Mouse (Mus musculus): ENCODE measurements around the gene Rpl6. TPM values are rescaled to one million over a fixed set of nuclear protein-coding genes. Genes with fewer than 3 reads are reported as not detected.
"Not testable (repeated sequence)": the region's sequence is repeated elsewhere in the genome, so short reads cannot be mapped to it uniquely, and the experiment has no call there.

Rpl6 gene
- polyA plus RNA-seq, 1 experiment from 2014 or later = 656 TPM

GRCm38 (mm10) chr5:121219980-121220731 is 15.9 kb downstream of the Rpl6 start, which contains the start of gene Hectd4:
Gene Hectd4 (plus strand): TSS chr5:121220219.
- Histone ChIP-seq H3K9me3 (replicated peaks) (no peaks in the 10 kb centered on the region), H3K27ac (replicated peaks) (peak within 1 kb of the TSS; percentile 94), H3K36me3 (no peaks in the 10 kb centered on the region), H3K27me3 (ENCODE audit: low read depth, poor library complexity, severe bottlenecking) (no peaks in the 10 kb centered on the region), H3K4me3 (peak within 1 kb of the TSS; percentile 96), H3K4me1 (peaks cover 22% of the 10 kb centered on the region)
- WGBS = 2% methylated on average over 87 of the region's 90 CpGs
- DNase-seq (ENCODE audit: low spot score) = peak; percentile 98

- H3K27me3 ChIP-seq (ENCODE audit: low read depth, poor library complexity, severe bottlenecking) = no peaks in the 10 kb centered on the region
- peak overlapping the region; percentile 96 for H3K4me3 ChIP-seq
- no peaks in the 10 kb centered on the region for H3K36me3 ChIP-seq
- peak overlapping the region; percentile 94 for H3K27ac ChIP-seq (replicated peaks)
- peaks cover 22% of the 10 kb centered on the region for H3K4me1 ChIP-seq
- DNase-seq (ENCODE audit: low spot score) = peak; percentile 56
- H3K9me3 ChIP-seq (replicated peaks) = no peaks in the 10 kb centered on the region
- WGBS = under 1% methylated on average over 37 of the region's 38 CpGs
Measured at GRCm38 (mm10) chr5:121220732-121221301, 16.5 kb downstream of the Rpl6 start.

- Histone ChIP-seq H3K27me3 (ENCODE audit: low read depth, poor library complexity, severe bottlenecking) (no peaks in the 10 kb centered on the region), H3K4me3 (peak overlapping the region; percentile 96), H3K4me1 (peaks cover 22% of the 10 kb centered on the region), H3K9me3 (replicated peaks) (no peaks in the 10 kb centered on the region), H3K36me3 (no peaks in the 10 kb centered on the region), H3K27ac (replicated peaks) (peak overlapping the region; percentile 94)
- WGBS = 21% methylated on average over 23 of the region's 23 CpGs
- peak; percentile 14 for DNase-seq (ENCODE audit: low spot score)
Measured at GRCm38 (mm10) chr5:121221328-121221850, 17.1 kb downstream of the Rpl6 start.

GRCm38 (mm10) chr5:121224020-121224419 is 19.7 kb downstream of the Rpl6 start:
- not testable (repeated sequence) for DNase-seq (ENCODE audit: low spot score); H3K4me3 ChIP-seq; H3K27me3 ChIP-seq (ENCODE audit: low read depth, poor library complexity, severe bottlenecking); H3K27ac ChIP-seq (replicated peaks); H3K9me3 ChIP-seq (replicated peaks); H3K36me3 ChIP-seq
- WGBS = 92% methylated on average over 4 of the region's 4 CpGs
- peaks cover 22% of the 10 kb centered on the region for H3K4me1 ChIP-seq

GRCm38 (mm10) chr5:121224856-121225255 is 20.6 kb downstream of the Rpl6 start:
- WGBS = 92% methylated on average over 3 of the region's 3 CpGs
- H3K27me3 ChIP-seq (ENCODE audit: low read depth, poor library complexity, severe bottlenecking) = no peaks in the 10 kb centered on the region
- no peaks in the 10 kb centered on the region for H3K9me3 ChIP-seq (replicated peaks)
- no peak overlapping the region for H3K4me3 ChIP-seq
- no peak for DNase-seq (ENCODE audit: low spot score)
- peaks cover 19% of the 10 kb centered on the region for H3K4me1 ChIP-seq
- H3K27ac ChIP-seq (replicated peaks) = no peak overlapping the region
- 0 out of 2 replicates have a peak, but pooled peaks cover 2% of the 10 kb centered on the region for H3K36me3 ChIP-seq

- no peak for DNase-seq (ENCODE audit: low spot score)
- H3K36me3 ChIP-seq = 0 out of 2 replicates have a peak, but pooled peaks cover 3% of the 10 kb centered on the region
- no peak overlapping the region for H3K27ac ChIP-seq (replicated peaks)
- no peaks in the 10 kb centered on the region for H3K9me3 ChIP-seq (replicated peaks)
- H3K27me3 ChIP-seq (ENCODE audit: low read depth, poor library complexity, severe bottlenecking) = no peaks in the 10 kb centered on the region
- WGBS = 87% methylated on average over 2 of the region's 2 CpGs
- peaks cover 14% of the 10 kb centered on the region for H3K4me1 ChIP-seq
- H3K4me3 ChIP-seq = no peak overlapping the region
Measured at GRCm38 (mm10) chr5:121225854-121226253, 21.6 kb downstream of the Rpl6 start.

- H3K27ac ChIP-seq (replicated peaks) = no peak overlapping the region
- 0 out of 2 replicates have a peak, but pooled peaks cover 3% of the 10 kb centered on the region for H3K36me3 ChIP-seq
- WGBS = 89% methylated on average over 3 of the region's 3 CpGs
- no peaks in the 10 kb centered on the region for H3K27me3 ChIP-seq (ENCODE audit: low read depth, poor library complexity, severe bottlenecking)
- DNase-seq (ENCODE audit: low spot score) = no peak
- no peaks in the 10 kb centered on the region for H3K9me3 ChIP-seq (replicated peaks)
- no peak overlapping the region for H3K4me3 ChIP-seq
- H3K4me1 ChIP-seq = peaks cover 8% of the 10 kb centered on the region
Measured at GRCm38 (mm10) chr5:121226406-121226805, 22.1 kb downstream of the Rpl6 start.

GRCm38 (mm10) chr5:121226845-121227244 is 22.6 kb downstream of the Rpl6 start:
- no peaks in the 10 kb centered on the region for H3K9me3 ChIP-seq (replicated peaks)
- H3K27ac ChIP-seq (replicated peaks) = no peak overlapping the region
- DNase-seq (ENCODE audit: low spot score) = no peak
- H3K4me3 ChIP-seq = no peak overlapping the region
- peaks cover 5% of the 10 kb centered on the region; the same call in 1 of the 2 replicates for H3K4me1 ChIP-seq
- no peaks in the 10 kb centered on the region for H3K27me3 ChIP-seq (ENCODE audit: low read depth, poor library complexity, severe bottlenecking)
- 0 out of 2 replicates have a peak, but pooled peaks cover 3% of the 10 kb centered on the region for H3K36me3 ChIP-seq
- 88% methylated on average over 4 of the region's 4 CpGs for WGBS

GRCm38 (mm10) chr5:121227330-121227729 is 23.0 kb downstream of the Rpl6 start:
- not testable (repeated sequence) for H3K36me3 ChIP-seq; DNase-seq (ENCODE audit: low spot score); H3K9me3 ChIP-seq (replicated peaks); H3K4me3 ChIP-seq; H3K27me3 ChIP-seq (ENCODE audit: low read depth, poor library complexity, severe bottlenecking); H3K27ac ChIP-seq (replicated peaks); H3K4me1 ChIP-seq
- WGBS = 93% methylated on average over 1 of the region's 1 CpGs

- DNase-seq (ENCODE audit: low spot score) = no peak
- Histone ChIP-seq H3K36me3 (0 out of 2 replicates have a peak, but pooled peaks cover 6% of the 10 kb centered on the region), H3K27me3 (ENCODE audit: low read depth, poor library complexity, severe bottlenecking) (no peaks in the 10 kb centered on the region), H3K9me3 (replicated peaks) (no peaks in the 10 kb centered on the region), H3K4me1 (no peaks in the 10 kb centered on the region), H3K27ac (replicated peaks) (no peak overlapping the region), H3K4me3 (no peak overlapping the region)
- 90% methylated on average over 2 of the region's 2 CpGs for WGBS
Measured at GRCm38 (mm10) chr5:121229182-121229581, 24.9 kb downstream of the Rpl6 start.

- 94% methylated on average over 9 of the region's 9 CpGs for WGBS
Measured at GRCm38 (mm10) chr5:121230811-121231210, 26.5 kb downstream of the Rpl6 start.

GRCm38 (mm10) chr5:121232789-121233188 is 28.5 kb downstream of the Rpl6 start:
- H3K27ac ChIP-seq (replicated peaks) = no peak overlapping the region
- no peaks in the 10 kb centered on the region for H3K27me3 ChIP-seq (ENCODE audit: low read depth, poor library complexity, severe bottlenecking)
- 0 out of 2 replicates have a peak, but pooled peaks cover 3% of the 10 kb centered on the region for H3K9me3 ChIP-seq (replicated peaks)
- no peaks in the 10 kb centered on the region for H3K4me1 ChIP-seq
- WGBS = 95% methylated on average over 1 of the region's 1 CpGs
- H3K36me3 ChIP-seq = peaks cover 10% of the 10 kb centered on the region
- H3K4me3 ChIP-seq = no peak overlapping the region
- no peak for DNase-seq (ENCODE audit: low spot score)

More at GRCm38 (mm10) chr5:121230811-121231210, 26.5 kb downstream of the Rpl6 start:
- no peaks in the 10 kb centered on the region for H3K27me3 ChIP-seq (ENCODE audit: low read depth, poor library complexity, severe bottlenecking)
- no peak overlapping the region for H3K27ac ChIP-seq (replicated peaks)
- peaks cover 10% of the 10 kb centered on the region for H3K36me3 ChIP-seq
- no peak for DNase-seq (ENCODE audit: low spot score)
- no peak overlapping the region for H3K4me3 ChIP-seq
- 0 out of 2 replicates have a peak, but pooled peaks cover 3% of the 10 kb centered on the region for H3K9me3 ChIP-seq (replicated peaks)
- no peaks in the 10 kb centered on the region for H3K4me1 ChIP-seq

GRCm38 (mm10) chr5:121233726-121234125 is 29.4 kb downstream of the Rpl6 start:
- Histone ChIP-seq H3K36me3 (peaks cover 10% of the 10 kb centered on the region), H3K4me3 (no peak overlapping the region), H3K9me3 (replicated peaks) (0 out of 2 replicates have a peak, but pooled peaks cover 3% of the 10 kb centered on the region), H3K27me3 (ENCODE audit: low read depth, poor library complexity, severe bottlenecking) (no peaks in the 10 kb centered on the region), H3K27ac (replicated peaks) (no peak overlapping the region), H3K4me1 (no peaks in the 10 kb centered on the region)
- DNase-seq (ENCODE audit: low spot score) = no peak
- WGBS = 95% methylated on average over 2 of the region's 2 CpGs
